Mouse (Mus musculus): ENCODE data around the gene Msln. TPM values are rescaled to one million over a fixed set of nuclear protein-coding genes. Genes with fewer than 3 reads are reported as not detected.

Gene Msln
- polyA plus RNA-seq (2016; fragmentation: Nextera tagmentation; extraction: Ambion mirVana): 0.37 and 0.38 TPM in 2 replicates

DNA sequence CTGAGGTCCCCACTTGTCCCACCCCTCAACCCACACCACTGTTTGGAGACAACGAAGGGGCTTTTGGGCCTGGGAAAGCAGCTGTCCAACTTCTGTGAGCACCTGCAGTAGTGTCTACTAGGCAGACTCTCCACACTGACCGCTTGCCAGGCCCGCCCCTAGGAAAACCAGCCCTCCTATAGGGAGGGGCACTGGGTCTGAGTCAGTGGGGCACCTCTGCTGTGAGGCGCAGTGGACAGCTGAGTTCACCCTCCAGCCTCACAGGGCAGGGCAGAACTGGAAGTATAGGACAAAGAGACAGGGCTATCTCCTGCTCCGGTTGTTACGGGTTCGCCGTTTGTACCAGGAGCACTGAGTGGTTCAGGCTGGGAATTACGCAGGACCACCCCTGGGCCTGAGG, at the start of gene Msln:
Msln (minus strand) TSS at position 138 of the 400 bp plus-strand sequence.
- Histone ChIP-seq H3K9ac (no peak within 1 kb of the TSS), H3K27ac (no peak within 1 kb of the TSS)
- WGBS: 85% methylated on average over 9 of the region's 9 CpGs

DNA sequence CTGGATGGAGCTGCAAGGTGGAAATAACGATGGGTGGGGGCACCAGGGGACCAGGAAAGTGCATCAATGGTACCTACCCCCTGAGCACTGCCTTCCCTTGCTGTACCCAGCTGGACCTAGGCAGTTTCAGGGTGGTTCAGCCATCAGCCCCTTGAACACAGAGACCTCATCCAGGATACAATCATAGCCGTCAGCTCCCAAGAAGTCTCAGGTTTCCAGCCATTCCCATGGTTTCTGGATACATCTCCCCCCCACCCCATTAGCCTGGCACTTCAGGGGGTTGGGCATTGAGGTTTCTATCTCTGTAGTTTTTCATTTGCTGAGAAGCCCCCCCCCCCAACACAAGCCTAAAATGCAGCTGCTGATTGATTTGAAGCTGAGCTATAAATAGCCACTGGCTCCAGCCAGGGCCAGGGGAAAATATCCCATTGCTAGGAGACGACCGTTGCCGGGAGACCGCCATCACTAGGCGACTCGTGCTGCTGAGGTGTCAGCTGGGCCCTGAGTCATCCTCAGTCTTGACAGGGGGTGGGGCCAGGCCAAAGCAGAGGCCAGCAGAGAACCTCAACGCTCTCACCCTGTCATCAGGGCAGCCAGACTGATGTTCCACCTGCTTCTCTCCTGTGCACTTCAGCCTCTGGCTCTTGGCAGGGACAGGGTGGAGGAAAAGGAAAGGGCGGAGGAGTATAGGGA, 48.8 kb upstream of the Msln start:
- Histone ChIP-seq H3K4me3 (no peak overlapping the region), H3K27ac (no peak overlapping the region; the same call in 1 of the 2 replicates), H3K4me1 (no peaks in the 10 kb centered on the region), H3K4me2 (replicated peaks) (no peak overlapping the region), H3K9me3 (no peaks in the 10 kb centered on the region), H3K9ac (0 out of 2 replicates have a peak overlapping the region, but pooled peaks have one; percentile 3), H3K27me3 (peaks cover 6% of the 10 kb centered on the region), H3K36me3 (no peaks in the 10 kb centered on the region)
- ATAC-seq (ENCODE audit: insufficient number of reproducible peaks, insufficient read depth, low FRiP score, low TSS enrichment): 0 out of 2 replicates have a peak, but pooled peaks have one; percentile 50
- 14% methylated on average over 10 of the region's 10 CpGs for WGBS

More for the DNA sequence above, at the start of gene Msln:
- Histone ChIP-seq H3K4me1 (peaks cover 16% of the 10 kb centered on the region), H3K27me3 (no peaks in the 10 kb centered on the region), H3K9me3 (no peaks in the 10 kb centered on the region), H3K4me2 (replicated peaks) (no peak within 1 kb of the TSS), H3K36me3 (no peaks in the 10 kb centered on the region), H3K4me3 (no peak within 1 kb of the TSS)
- no peak for ATAC-seq (ENCODE audit: insufficient number of reproducible peaks, insufficient read depth, low FRiP score, low TSS enrichment)

DNA sequence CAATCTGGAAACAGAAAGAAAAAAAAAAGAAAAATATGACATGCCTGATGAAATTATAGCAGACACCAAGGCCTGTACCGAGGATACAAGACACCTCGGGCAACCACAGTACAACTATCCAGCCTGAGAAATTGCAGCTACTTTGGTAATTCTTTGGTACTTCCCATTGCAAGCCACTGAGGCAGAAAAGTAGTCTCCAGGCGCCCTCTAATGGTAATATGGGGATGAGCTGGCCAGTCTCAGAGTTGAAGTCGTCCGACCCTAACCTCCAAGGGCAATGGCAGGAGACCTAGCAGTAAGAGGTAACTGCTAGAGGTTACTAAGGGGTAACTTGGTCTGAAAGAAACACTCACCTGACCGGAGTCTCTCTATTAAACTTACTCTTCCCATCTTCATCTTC, 46.9 kb upstream of the Msln start:
- H3K36me3 ChIP-seq: no peaks in the 10 kb centered on the region

DNA sequence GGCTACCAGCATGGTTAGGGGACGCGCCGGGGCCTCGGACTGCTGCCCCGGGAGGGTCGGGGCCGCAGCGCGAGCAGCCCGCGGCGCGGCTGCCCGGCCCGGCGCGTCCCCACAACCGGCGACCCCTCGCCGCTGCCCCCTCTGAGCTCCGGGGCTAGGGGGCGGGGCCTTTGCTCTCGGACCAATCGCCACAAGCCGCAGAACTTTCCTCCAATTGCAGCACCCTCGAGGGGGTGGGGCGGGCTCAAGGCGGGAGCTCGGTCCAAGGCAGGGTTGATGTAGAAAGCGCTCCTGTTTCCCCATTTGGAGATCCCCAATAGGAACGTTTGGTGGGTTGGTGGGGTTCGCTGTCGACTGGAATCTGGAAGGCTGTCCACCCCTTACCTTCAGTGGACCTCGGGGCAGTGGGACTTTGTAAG, 42.8 kb upstream of the Msln start, which contains the start of gene Metrn:
Metrn (minus strand) TSS at position 186 of the 419 bp plus-strand sequence.
- Histone ChIP-seq H3K4me1 (peaks cover 35% of the 10 kb centered on the region), H3K9me3 (no peaks in the 10 kb centered on the region), H3K27ac (peak within 1 kb of the TSS; percentile 65), H3K4me3 (peak within 1 kb of the TSS; percentile 86), H3K36me3 (no peaks in the 10 kb centered on the region; the same call in 1 of the 2 replicates), H3K9ac (peak within 1 kb of the TSS; percentile 68), H3K27me3 (no peaks in the 10 kb centered on the region), H3K4me2 (replicated peaks) (peak within 1 kb of the TSS; percentile 95)
- under 1% methylated on average over 35 of the region's 35 CpGs for WGBS
- peak; percentile 61; the same call in 1 of the 2 replicates for ATAC-seq (ENCODE audit: insufficient number of reproducible peaks, insufficient read depth, low FRiP score, low TSS enrichment)

More for the DNA sequence above, 46.9 kb upstream of the Msln start:
- Histone ChIP-seq H3K27ac (no peak overlapping the region), H3K4me2 (replicated peaks) (no peak overlapping the region), H3K4me1 (peaks cover 11% of the 10 kb centered on the region), H3K9ac (no peak overlapping the region), H3K27me3 (peaks cover 4% of the 10 kb centered on the region; the same call in 1 of the 2 replicates), H3K4me3 (no peak overlapping the region), H3K9me3 (no peaks in the 10 kb centered on the region)
- WGBS: 8% methylated on average over 6 of the region's 6 CpGs
- ATAC-seq (ENCODE audit: insufficient number of reproducible peaks, insufficient read depth, low FRiP score, low TSS enrichment): no peak

DNA sequence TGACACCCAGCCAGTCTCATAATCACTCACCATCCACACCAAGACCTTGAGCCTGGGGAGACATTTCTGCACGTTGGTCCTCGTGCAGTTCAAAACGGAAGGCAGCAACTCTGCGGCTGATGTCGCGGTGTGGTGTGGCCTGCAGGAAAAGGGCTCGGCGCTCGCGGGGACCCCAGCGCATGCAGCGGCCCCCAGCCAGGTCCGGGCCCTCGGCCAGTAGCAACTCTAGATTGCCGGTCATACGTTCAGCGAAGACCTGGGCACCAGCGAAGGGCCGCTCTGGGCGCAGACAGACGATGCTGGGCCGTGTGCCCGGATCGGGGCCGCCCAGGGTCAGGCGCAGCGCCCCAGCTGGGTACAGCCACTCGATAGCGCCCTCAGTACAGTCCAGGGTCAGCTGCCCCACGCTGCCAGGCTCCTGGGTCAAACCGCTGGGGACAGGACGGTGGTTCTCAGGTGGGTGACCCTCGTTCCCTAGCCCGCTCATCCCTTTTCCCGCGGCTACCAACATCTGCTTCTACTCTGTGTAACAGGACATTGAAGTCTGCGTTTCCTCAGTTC, 42.1 kb upstream of the Msln start:
- Histone ChIP-seq H3K9me3 (no peaks in the 10 kb centered on the region), H3K36me3 (no peaks in the 10 kb centered on the region; the same call in 1 of the 2 replicates), H3K27me3 (no peaks in the 10 kb centered on the region), H3K4me1 (peaks cover 37% of the 10 kb centered on the region), H3K27ac (peak overlapping the region; percentile 51), H3K4me2 (replicated peaks) (peak overlapping the region; percentile 95), H3K9ac (peak overlapping the region; percentile 68), H3K4me3 (peak overlapping the region; percentile 86)
- ATAC-seq (ENCODE audit: insufficient number of reproducible peaks, insufficient read depth, low FRiP score, low TSS enrichment): no peak
- under 1% methylated on average over 37 of the region's 37 CpGs for WGBS

DNA sequence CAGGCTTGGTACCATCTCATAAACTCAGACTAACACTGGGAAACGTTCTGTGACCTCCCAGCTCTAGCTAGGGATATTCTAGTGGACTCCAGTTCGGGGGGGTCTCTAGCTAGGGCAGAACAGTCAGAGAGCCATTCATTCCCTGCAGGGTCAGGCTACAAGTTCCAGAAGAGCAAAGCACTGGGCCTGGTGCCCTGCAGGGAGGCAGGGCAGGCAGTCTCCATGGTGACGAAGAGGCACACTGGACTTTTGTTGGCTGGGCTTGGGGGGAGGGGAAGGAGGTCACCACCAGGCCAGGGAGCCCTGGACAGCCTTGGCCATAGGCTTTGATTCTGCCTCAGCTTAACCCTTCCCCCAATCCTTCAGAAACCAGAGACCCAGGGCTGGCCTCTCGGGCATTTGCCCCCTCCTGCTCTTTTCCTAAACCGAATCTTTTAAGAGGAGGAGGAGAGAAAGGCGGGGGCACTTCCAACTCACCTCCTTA, 41.5 kb upstream of the Msln start, which contains the start of gene AC134908.4:
AC134908.4 (minus strand) TSS at position 51 of the 484 bp plus-strand sequence.
- peak within 1 kb of the TSS; percentile 68 for H3K9ac ChIP-seq
- H3K4me2 ChIP-seq (replicated peaks): peak within 1 kb of the TSS; percentile 95
- H3K4me3 ChIP-seq: peak within 1 kb of the TSS; percentile 86
- ATAC-seq (ENCODE audit: insufficient number of reproducible peaks, insufficient read depth, low FRiP score, low TSS enrichment): no peak
- 8% methylated on average over 6 of the region's 6 CpGs for WGBS
- no peaks in the 10 kb centered on the region for H3K27me3 ChIP-seq
- H3K27ac ChIP-seq: peak within 1 kb of the TSS; percentile 51
- no peaks in the 10 kb centered on the region for H3K9me3 ChIP-seq
- peaks cover 43% of the 10 kb centered on the region for H3K4me1 ChIP-seq
- no peaks in the 10 kb centered on the region; the same call in 1 of the 2 replicates for H3K36me3 ChIP-seq

DNA sequence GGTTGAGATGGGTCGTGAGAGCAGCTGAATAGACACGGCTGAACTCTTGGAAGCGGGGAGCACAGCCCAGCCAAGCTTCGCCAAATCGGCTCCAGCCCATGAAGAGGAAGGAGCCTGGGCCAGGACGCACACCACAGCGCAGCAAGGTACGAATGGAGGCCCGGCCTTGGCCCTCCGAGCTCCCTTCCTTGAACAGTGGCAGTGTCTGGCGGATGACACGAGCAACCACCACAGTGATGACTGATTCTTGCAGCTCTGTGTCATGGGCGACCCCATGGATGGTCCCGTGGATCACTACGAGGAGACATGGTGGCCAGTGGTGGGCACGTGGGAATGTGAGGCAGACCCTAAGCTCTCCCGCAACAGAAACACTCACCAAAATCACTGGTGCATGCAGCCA, 40.8 kb upstream of the Msln start:
- peak overlapping the region; percentile 95 for H3K4me2 ChIP-seq (replicated peaks)
- ATAC-seq (ENCODE audit: insufficient number of reproducible peaks, insufficient read depth, low FRiP score, low TSS enrichment): no peak
- H3K36me3 ChIP-seq: no peaks in the 10 kb centered on the region; the same call in 1 of the 2 replicates
- H3K9me3 ChIP-seq: no peaks in the 10 kb centered on the region
- H3K27me3 ChIP-seq: no peaks in the 10 kb centered on the region
- H3K4me3 ChIP-seq: peak overlapping the region; percentile 86; the same call in 1 of the 2 replicates
- peaks cover 43% of the 10 kb centered on the region for H3K4me1 ChIP-seq
- H3K9ac ChIP-seq: peak overlapping the region; percentile 68
- H3K27ac ChIP-seq: peak overlapping the region; percentile 42; the same call in 1 of the 2 replicates
- WGBS: 71% methylated on average over 17 of the region's 17 CpGs

DNA sequence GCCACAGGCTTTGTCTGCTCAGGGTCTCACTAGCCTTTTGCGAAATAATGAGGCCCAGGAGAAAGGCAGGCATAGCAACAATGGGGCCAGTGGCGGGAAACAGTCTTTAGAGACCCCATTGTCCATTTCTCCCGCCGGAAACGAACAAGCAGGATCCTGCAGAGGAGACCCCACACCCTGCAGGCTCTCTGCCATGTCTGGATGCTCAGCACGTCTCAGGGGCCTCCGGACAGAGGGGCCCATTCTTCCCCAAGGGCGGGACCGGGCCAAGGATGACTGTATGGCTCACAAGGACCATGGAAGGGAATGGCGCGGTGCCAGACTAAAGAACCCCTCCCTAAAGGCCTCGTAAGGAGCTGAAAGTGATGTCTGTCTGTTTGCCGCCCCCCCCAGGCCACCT, 40.0 kb upstream of the Msln start:
- no peak overlapping the region for H3K9ac ChIP-seq
- H3K4me1 ChIP-seq: peaks cover 43% of the 10 kb centered on the region
- H3K9me3 ChIP-seq: no peaks in the 10 kb centered on the region
- H3K4me2 ChIP-seq (replicated peaks): no peak overlapping the region
- no peak for ATAC-seq (ENCODE audit: insufficient number of reproducible peaks, insufficient read depth, low FRiP score, low TSS enrichment)
- H3K27me3 ChIP-seq: no peaks in the 10 kb centered on the region
- WGBS: 50% methylated on average over 13 of the region's 13 CpGs
- H3K36me3 ChIP-seq: peaks cover 8% of the 10 kb centered on the region; the same call in 1 of the 2 replicates
- no peak overlapping the region for H3K4me3 ChIP-seq
- H3K27ac ChIP-seq: no peak overlapping the region; the same call in 1 of the 2 replicates

DNA sequence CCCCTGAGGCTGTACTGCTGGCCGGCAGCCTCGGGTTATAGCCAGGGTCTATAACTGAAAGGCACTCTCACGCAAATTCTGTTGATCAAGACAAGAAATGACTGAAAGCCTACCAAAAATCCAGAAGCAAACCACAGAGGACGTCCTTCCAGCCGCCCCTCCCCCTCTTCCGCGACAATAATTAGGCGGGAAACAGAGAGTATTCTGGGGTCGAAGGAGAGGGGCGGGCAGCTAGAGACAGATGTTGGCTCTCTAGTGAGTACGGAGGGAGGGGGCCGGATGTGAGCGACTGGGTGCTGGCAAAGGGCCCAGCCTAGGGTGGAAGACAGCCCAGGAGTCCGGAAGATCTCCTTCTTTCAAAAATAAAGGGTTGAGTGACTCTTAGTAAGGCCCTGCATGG, 38.4 kb upstream of the Msln start, which contains the start of gene Fam173a:
Fam173a (minus strand) TSS at position 287 of the 400 bp plus-strand sequence.
- peaks cover 42% of the 10 kb centered on the region for H3K4me1 ChIP-seq
- peaks cover 18% of the 10 kb centered on the region for H3K36me3 ChIP-seq
- no peak for ATAC-seq (ENCODE audit: insufficient number of reproducible peaks, insufficient read depth, low FRiP score, low TSS enrichment)
- H3K4me3 ChIP-seq: peak within 1 kb of the TSS; percentile 69
- peak within 1 kb of the TSS; percentile 87 for H3K4me2 ChIP-seq (replicated peaks)
- peak within 1 kb of the TSS; percentile 95 for H3K27ac ChIP-seq
- peak within 1 kb of the TSS; percentile 77 for H3K9ac ChIP-seq
- no peaks in the 10 kb centered on the region for H3K27me3 ChIP-seq
- under 1% methylated on average over 14 of the region's 14 CpGs for WGBS
- no peaks in the 10 kb centered on the region for H3K9me3 ChIP-seq

DNA sequence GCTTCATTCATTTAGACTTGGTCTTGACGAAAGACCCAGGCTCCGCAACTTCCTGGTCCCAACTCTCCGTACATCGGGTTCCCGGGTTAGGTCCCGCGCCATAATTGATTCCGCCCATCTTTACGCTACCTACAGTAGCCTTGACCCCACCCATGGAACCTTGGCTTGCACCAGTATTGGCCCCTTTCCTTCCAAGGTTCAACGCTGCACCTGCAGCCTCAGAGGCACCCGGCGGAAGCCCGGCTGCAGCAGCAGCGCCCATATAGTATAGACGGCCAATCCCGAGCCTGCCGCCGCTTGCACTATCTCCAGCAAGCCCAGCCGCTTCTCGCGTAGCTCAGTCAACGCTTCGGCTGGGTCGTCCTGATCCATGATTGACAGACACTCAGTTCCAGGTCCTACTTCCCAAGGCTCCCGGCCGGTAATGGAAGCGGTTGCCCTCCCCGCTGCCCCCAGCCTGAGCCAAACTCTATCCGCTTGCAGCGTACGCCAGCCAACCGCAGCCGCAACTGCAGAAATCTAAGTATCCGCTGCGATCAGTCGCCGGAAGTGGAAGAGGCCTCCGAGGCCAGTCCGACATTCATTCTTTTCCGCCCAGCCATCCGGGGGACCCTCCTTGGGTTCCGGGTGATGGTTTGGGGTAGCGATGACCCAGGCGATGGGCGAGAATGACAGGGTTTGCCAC, 37.8 kb upstream of the Msln start:
- Histone ChIP-seq H3K27ac (peak overlapping the region; percentile 95), H3K9me3 (no peaks in the 10 kb centered on the region), H3K27me3 (no peaks in the 10 kb centered on the region), H3K9ac (peak overlapping the region; percentile 77), H3K4me1 (peaks cover 36% of the 10 kb centered on the region), H3K4me3 (peak overlapping the region; percentile 69), H3K36me3 (peaks cover 24% of the 10 kb centered on the region), H3K4me2 (replicated peaks) (peak overlapping the region; percentile 87)
- under 1% methylated on average over 45 of the region's 45 CpGs for WGBS
- ATAC-seq (ENCODE audit: insufficient number of reproducible peaks, insufficient read depth, low FRiP score, low TSS enrichment): peak; percentile 43; the same call in 1 of the 2 replicates

DNA sequence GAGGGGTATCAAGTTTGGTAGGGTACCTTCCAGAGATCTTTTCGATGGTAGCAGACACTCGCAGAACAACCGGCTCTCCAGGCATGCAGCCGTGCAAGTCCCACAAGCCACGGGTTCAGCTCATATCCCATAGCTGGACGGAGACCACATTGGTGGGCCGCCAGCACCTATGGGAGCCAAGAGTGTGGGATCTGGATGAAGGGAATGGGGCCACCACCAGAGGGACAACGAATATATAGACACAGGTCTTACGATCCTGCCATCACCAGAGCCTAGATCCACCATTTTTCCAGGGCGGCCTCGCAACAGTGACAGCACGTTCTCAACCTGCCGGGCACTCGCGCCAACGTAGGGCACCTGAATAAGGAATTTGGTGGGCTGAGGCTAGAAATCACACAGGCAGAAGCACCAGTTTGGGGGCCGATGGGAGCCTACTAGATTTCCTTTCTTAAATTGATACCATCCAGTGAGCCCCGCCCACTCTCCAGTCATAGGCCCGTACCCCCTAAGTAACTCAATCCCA, 37.2 kb upstream of the Msln start:
- H3K9me3 ChIP-seq: no peaks in the 10 kb centered on the region
- H3K27ac ChIP-seq: peak overlapping the region; percentile 95
- H3K36me3 ChIP-seq: peaks cover 25% of the 10 kb centered on the region
- 25% methylated on average over 19 of the region's 19 CpGs for whole genome bisulfite sequencing
- H3K4me1 ChIP-seq: peaks cover 35% of the 10 kb centered on the region
- H3K27me3 ChIP-seq: no peaks in the 10 kb centered on the region
- no peak for ATAC-seq (ENCODE audit: insufficient number of reproducible peaks, insufficient read depth, low FRiP score, low TSS enrichment)
- peak overlapping the region; percentile 87 for H3K4me2 ChIP-seq (replicated peaks)
- peak overlapping the region; percentile 69 for H3K4me3 ChIP-seq
- H3K9ac ChIP-seq: peak overlapping the region; percentile 77
